Mouse (Mus musculus) liver, adult 2 months (tissue): ENCODE measurements around the gene Sap30bp. TPM values are rescaled to one million over a fixed set of nuclear protein-coding genes. Genes with fewer than 3 reads are reported as not detected.
A peak's percentile ranks its signal among the peaks of the same experiment; 100 is the strongest.

Experiments
- DNase-seq: peaks from one replicate; pipeline ENCODE4 v3.0.0-alpha.2; 2011; ENCODE audit warnings: low read depth, low spot score; ENCODE audit errors: extremely low read depth
- H3K27ac ChIP-seq: fragments of 200-500 bp; replicated peaks from 2 replicates; pipeline ENCODE4 v1.5.1; 2012; ENCODE audit warnings: low read depth, mild to moderate bottlenecking, control low read depth, inconsistent platforms, low read length; ENCODE audit not compliant: insufficient read depth
- H3K27me3 ChIP-seq: fragments of 200-500 bp; 2 replicates; pipeline ENCODE4 v1.6.1; 2012; ENCODE audit warnings: mild to moderate bottlenecking, moderate library complexity, low read length, inconsistent platforms; ENCODE audit not compliant: control insufficient read depth, insufficient read depth
- H3K36me3 ChIP-seq: fragments of 200-500 bp; 2 replicates; pipeline ENCODE4 v1.6.1; 2012; ENCODE audit warnings: low read length, inconsistent platforms; ENCODE audit not compliant: control insufficient read depth, insufficient read depth
- H3K4me1 ChIP-seq: fragments of 200-500 bp; 2 replicates; pipeline ENCODE4 v1.6.1; 2011; ENCODE audit warnings: low read length; ENCODE audit not compliant: control insufficient read depth, insufficient read depth
- H3K4me3 ChIP-seq: fragments of 200-500 bp; 2 replicates; pipeline ENCODE4 v1.5.1; 2011; ENCODE audit warnings: low read depth, mild to moderate bottlenecking, control low read depth, low read length, moderate library complexity; ENCODE audit not compliant: insufficient read depth
- H3K79me2 ChIP-seq: fragments of 200-500 bp; 2 replicates; pipeline ENCODE4 v1.6.1; 2012; ENCODE audit warnings: inconsistent platforms, mild to moderate bottlenecking, low read length, moderate library complexity; ENCODE audit not compliant: control insufficient read depth, insufficient read depth
- H3K9ac ChIP-seq: fragments of 200-500 bp; 2 replicates; pipeline ENCODE4 v1.6.1; 2012; ENCODE audit warnings: low read depth, mild to moderate bottlenecking, control low read depth, inconsistent platforms, low read length
- CTCF ChIP-seq: fragments of 200-500 bp; IDR thresholded peaks from 2 replicates; pipeline ENCODE4 v1.5.1; 2011; ENCODE audit warnings: low read depth, low read length, control low read depth
- POLR2A ChIP-seq: fragments of 200-500 bp; IDR thresholded peaks from 2 replicates; pipeline ENCODE4 v1.6.1; 2011; ENCODE audit warnings: low read length, control low read depth; ENCODE audit not compliant: insufficient read depth; ENCODE audit errors: extremely low read depth
- WGBS: fragments of 180-500 bp; shearing (Covaris S2); methylation state at CpG from one replicate; pipeline ENCODE4 v1.1.7; 2018; 5-methylcytosine and 5-hydroxymethylcytosine counted together
- polyA plus RNA-seq: library from polyadenylated mRNA; depleted of rRNA; stranded (reverse); fragments of >200 nt; gene quantifications from 2 replicates; pipeline ENCODE4 v1.2.3, GENCODE M21; 2012; rRNA removed
- total RNA-seq: library from RNA; depleted of rRNA; stranded (reverse); fragments of >200 nt; gene quantifications from 2 replicates; pipeline ENCODE4 v1.2.3, GENCODE M21; 2014; rRNA removed

Gene Sap30bp
- total and polyA plus RNA-seq, 2 experiments, result 12.7 to 16.0 TPM

GRCm38 (mm10) chr11:116011529-116012261, 78.6 kb downstream of the Sap30bp start:
- H3K9ac ChIP-seq, result peak overlapping the region; percentile 91; the same call in 1 of the 2 replicates
- 26% methylated on average over 14 of the region's 14 CpGs for whole genome bisulfite sequencing

GRCm38 (mm10) chr11:116012262-116012947, 79.3 kb downstream of the Sap30bp start, which contains the start of gene Galk1:
Gene Galk1, minus strand, starts transcription at chr11:116012719.
- Histone ChIP-seq H3K4me1 (peaks cover 5% of the 10 kb centered on the region; the same call in 1 of the 2 replicates), H3K36me3 (no peaks in the 10 kb centered on the region), H3K27me3 (no peaks in the 10 kb centered on the region), H3K9ac (peak within 1 kb of the TSS; percentile 91), H3K4me3 (peak within 1 kb of the TSS; percentile 76), H3K27ac (peak within 1 kb of the TSS; percentile 3; the same call in 1 of the 2 replicates), H3K79me2 (no peaks in the 10 kb centered on the region)
- peak; percentile 74; the same call in 1 of the 2 replicates for TF ChIP-seq POLR2A
- no peak for TF ChIP-seq CTCF
- peak; percentile 77 for DNase-seq
- under 1% methylated on average over 54 of the region's 55 CpGs for WGBS

More at GRCm38 (mm10) chr11:116011529-116012261, 78.6 kb downstream of the Sap30bp start:
- TF ChIP-seq CTCF (no peak), POLR2A (no peak)
- peak overlapping the region; percentile 76 for H3K4me3 ChIP-seq
- peak overlapping the region; percentile 3; the same call in 1 of the 2 replicates for H3K27ac ChIP-seq
- peaks cover 5% of the 10 kb centered on the region; the same call in 1 of the 2 replicates for H3K4me1 ChIP-seq
- DNase-seq, result no peak
- H3K27me3 ChIP-seq, result no peaks in the 10 kb centered on the region
- no peaks in the 10 kb centered on the region for H3K79me2 ChIP-seq
- no peaks in the 10 kb centered on the region for H3K36me3 ChIP-seq

DNA sequence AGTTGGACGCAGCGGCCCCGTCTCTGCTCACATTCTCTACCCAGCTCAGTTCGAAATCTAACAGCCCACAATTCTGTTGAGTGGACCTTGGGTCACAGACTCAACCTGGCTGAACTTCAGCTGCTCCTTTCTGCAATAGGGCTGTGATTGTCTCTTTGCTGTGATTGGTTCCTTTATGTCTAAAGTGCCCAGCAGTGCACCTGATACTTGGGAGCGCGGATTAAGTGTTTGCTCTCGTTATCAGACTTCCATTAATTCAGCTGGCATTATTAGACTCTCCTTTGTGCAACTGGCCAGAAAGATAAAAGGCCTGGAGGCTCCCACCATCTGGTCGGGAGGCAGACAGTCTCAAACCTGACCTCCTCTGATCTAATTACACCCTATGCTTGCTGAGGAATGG, 81.7 kb downstream of the Sap30bp start:
- H3K4me3 ChIP-seq, result no peak overlapping the region
- DNase-seq, result peak; percentile 74
- no peaks in the 10 kb centered on the region for H3K27me3 ChIP-seq
- H3K27ac ChIP-seq, result 0 out of 2 replicates have a peak overlapping the region, but pooled peaks have one; percentile 2
- TF ChIP-seq CTCF (no peak), POLR2A (no peak)
- H3K36me3 ChIP-seq, result no peaks in the 10 kb centered on the region
- whole genome bisulfite sequencing, result 47% methylated on average over 8 of the region's 8 CpGs
- H3K9ac ChIP-seq, result no peak overlapping the region
- no peaks in the 10 kb centered on the region for H3K79me2 ChIP-seq
- peaks cover 5% of the 10 kb centered on the region; the same call in 1 of the 2 replicates for H3K4me1 ChIP-seq

Other genes starting within 250 kb of the Sap30bp start
- gene Grb2, start 224.7 kb upstream of the Sap30bp start, total RNA-seq, result 14.7 and 17.3 TPM in 2 replicates
- gene Grb2, start 224.7 kb upstream of the Sap30bp start, polyA plus RNA-seq, result 27.7 and 28.4 TPM in 2 replicates
- gene Tmem94, start 167.8 kb upstream of the Sap30bp start, total RNA-seq, result 11.0 and 15.0 TPM in 2 replicates
- gene Tmem94, start 167.8 kb upstream of the Sap30bp start, polyA plus RNA-seq, result 41.1 and 41.9 TPM in 2 replicates
- gene Caskin2, start 119.6 kb upstream of the Sap30bp start, total RNA-seq, result 2.9 and 3.8 TPM in 2 replicates
- 8.9 and 9.7 TPM in 2 replicates for gene Caskin2, start 119.6 kb upstream of the Sap30bp start, polyA plus RNA-seq
- gene Tsen54, start 118.6 kb upstream of the Sap30bp start, total RNA-seq, result 4.0 and 5.8 TPM in 2 replicates
- 11.2 and 15.6 TPM in 2 replicates for gene Tsen54, start 118.6 kb upstream of the Sap30bp start, polyA plus RNA-seq
- 15.8 and 17.2 TPM in 2 replicates for gene Llgl2, start 109.2 kb upstream of the Sap30bp start, total RNA-seq
- 46.8 and 52.7 TPM in 2 replicates for gene Llgl2, start 109.2 kb upstream of the Sap30bp start, polyA plus RNA-seq
- 0.07 and 0.28 TPM in 2 replicates for gene Myo15b, start 74.9 kb upstream of the Sap30bp start, total RNA-seq
- 0.51 and 0.56 TPM in 2 replicates for gene Myo15b, start 74.9 kb upstream of the Sap30bp start, polyA plus RNA-seq
- gene Smim5, start 33.3 kb upstream of the Sap30bp start, total RNA-seq, result 0.13 TPM in 1 of 2 replicates, not detected in the other
- 0.14 and 0.38 TPM in 2 replicates for gene Smim5, start 33.3 kb upstream of the Sap30bp start, polyA plus RNA-seq
- 0.54 and 0.55 TPM in 2 replicates for gene Smim6, start 21.3 kb upstream of the Sap30bp start, total RNA-seq
- 0.38 and 0.71 TPM in 2 replicates for gene Smim6, start 21.3 kb upstream of the Sap30bp start, polyA plus RNA-seq
- gene Recql5, start 195 bp downstream of the Sap30bp start, total RNA-seq, result 6.0 and 8.2 TPM in 2 replicates
- 10.0 and 12.3 TPM in 2 replicates for gene Recql5, start 195 bp downstream of the Sap30bp start, polyA plus RNA-seq
- gene Itgb4, start 41.4 kb downstream of the Sap30bp start, total RNA-seq, result 0.34 and 0.65 TPM in 2 replicates
- 0.18 and 0.25 TPM in 2 replicates for gene Itgb4, start 41.4 kb downstream of the Sap30bp start, polyA plus RNA-seq
- 49.5 and 53.0 TPM in 2 replicates for gene Galk1, start 79.4 kb downstream of the Sap30bp start, total RNA-seq
- gene Galk1, start 79.4 kb downstream of the Sap30bp start, polyA plus RNA-seq, result 74.7 and 79.6 TPM in 2 replicates
- 116 and 163 TPM in 2 replicates for gene H3f3b, start 94.7 kb downstream of the Sap30bp start, total RNA-seq
- gene H3f3b, start 94.7 kb downstream of the Sap30bp start, polyA plus RNA-seq, result 56.2 and 59.9 TPM in 2 replicates
- 4.3 and 5.2 TPM in 2 replicates for gene Unk, start 97.0 kb downstream of the Sap30bp start, total RNA-seq
- gene Unk, start 97.0 kb downstream of the Sap30bp start, polyA plus RNA-seq, result 8.9 and 13.8 TPM in 2 replicates
- 0.37 and 0.87 TPM in 2 replicates for gene Unc13d, start 144.7 kb downstream of the Sap30bp start, total RNA-seq
- gene Unc13d, start 144.7 kb downstream of the Sap30bp start, polyA plus RNA-seq, result 0.54 and 1.4 TPM in 2 replicates
- 14.8 and 24.8 TPM in 2 replicates for gene Wbp2, start 153.7 kb downstream of the Sap30bp start, total RNA-seq
- gene Wbp2, start 153.7 kb downstream of the Sap30bp start, polyA plus RNA-seq, result 166 and 179 TPM in 2 replicates
- 2.9 and 6.6 TPM in 2 replicates for gene Trim47, start 193.9 kb downstream of the Sap30bp start, total RNA-seq
- 4.2 and 4.6 TPM in 2 replicates for gene Trim47, start 193.9 kb downstream of the Sap30bp start, polyA plus RNA-seq
- 3.9 and 5.8 TPM in 2 replicates for gene Trim65, start 197.8 kb downstream of the Sap30bp start, total RNA-seq
- gene Trim65, start 197.8 kb downstream of the Sap30bp start, polyA plus RNA-seq, result 7.7 and 8.3 TPM in 2 replicates
- gene Mrpl38, start 205.6 kb downstream of the Sap30bp start, total RNA-seq, result 26.4 and 40.2 TPM in 2 replicates
- gene Mrpl38, start 205.6 kb downstream of the Sap30bp start, polyA plus RNA-seq, result 63.7 and 77.7 TPM in 2 replicates
- gene Fbf1, start 234.9 kb downstream of the Sap30bp start, total RNA-seq, result 5.6 and 9.0 TPM in 2 replicates
- 3.6 and 4.5 TPM in 2 replicates for gene Fbf1, start 234.9 kb downstream of the Sap30bp start, polyA plus RNA-seq